Mouse (Mus musculus): ENCODE data around the gene Abca1.

The Abca1 gene

DNA sequence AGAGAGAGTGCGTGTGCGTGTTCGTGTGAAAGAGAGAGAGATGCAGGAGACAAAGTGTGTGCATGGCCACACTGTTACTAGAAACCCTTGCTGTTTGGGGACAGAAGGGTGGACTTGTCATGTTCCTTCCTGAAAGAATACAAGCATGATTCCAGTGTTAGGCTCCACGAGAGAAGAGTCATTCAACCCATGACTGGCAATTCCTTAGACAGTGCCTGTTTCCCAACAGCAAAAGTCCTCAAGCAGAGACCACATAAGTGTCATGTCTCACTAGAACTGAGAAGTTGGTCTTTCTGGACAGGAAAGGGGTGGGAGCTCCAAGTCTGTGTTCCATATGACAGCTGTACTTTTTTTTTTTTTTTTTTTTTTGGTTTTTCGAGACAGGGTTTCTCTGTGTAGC lies 10.1 kb downstream of the Abca1 start:
- no peak for DNase-seq (ENCODE audit: low spot score)

- DNase-seq (ENCODE audit: low spot score): no peak
Measured at GRCm38 (mm10) chr4:53148817-53149216, 10.9 kb downstream of the Abca1 start.

GRCm38 (mm10) chr4:53147454-53147853 lies 12.2 kb downstream of the Abca1 start:
- no peak for DNase-seq (ENCODE audit: low spot score)

DNA sequence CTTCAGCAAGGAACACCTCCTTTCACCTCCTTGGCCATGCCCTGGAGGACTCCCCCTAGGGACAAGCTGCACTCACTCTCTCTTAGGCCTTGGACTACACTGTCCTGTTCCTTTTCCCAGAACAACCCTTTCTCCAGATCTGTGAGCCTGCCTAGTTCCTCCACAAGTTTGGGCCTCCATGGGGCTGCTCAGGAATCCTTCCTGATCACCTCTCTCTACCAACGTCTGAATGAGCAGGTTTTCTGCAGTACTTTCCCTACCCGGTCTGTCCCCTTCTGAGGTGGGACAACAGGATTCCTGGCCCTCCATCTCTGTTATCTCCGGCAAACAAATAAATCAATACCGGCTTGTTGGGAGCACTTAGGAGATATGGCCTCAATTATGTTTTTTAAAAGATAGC lies 12.6 kb downstream of the Abca1 start:
- DNase-seq (ENCODE audit: low spot score): no peak

GRCm38 (mm10) chr4:53146227-53146949 lies 13.3 kb downstream of the Abca1 start:
- no peak for DNase-seq (ENCODE audit: low spot score)

GRCm38 (mm10) chr4:53145434-53146168 lies 14.1 kb downstream of the Abca1 start:
- no peak for DNase-seq (ENCODE audit: low spot score)

DNA sequence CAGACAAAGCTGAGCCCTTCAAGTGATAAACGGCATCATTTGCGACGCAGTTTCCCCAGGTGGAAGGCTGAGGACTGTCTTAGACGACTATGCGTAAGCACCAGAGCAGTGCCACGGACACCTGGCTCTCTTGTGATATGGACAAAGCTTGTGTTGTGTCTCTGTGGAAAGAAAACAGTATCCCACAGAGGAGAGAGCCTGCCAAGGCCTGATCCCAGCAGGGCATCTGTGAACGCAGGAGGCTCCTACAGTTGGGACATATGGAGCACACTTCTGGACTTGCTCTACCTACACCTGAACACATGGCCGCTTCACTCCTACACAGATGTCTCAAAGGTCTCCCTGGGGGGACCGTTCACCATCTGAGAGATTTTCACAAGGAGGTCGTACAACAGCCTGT lies 15.1 kb downstream of the Abca1 start:
- no peak for DNase-seq (ENCODE audit: low spot score)

DNA sequence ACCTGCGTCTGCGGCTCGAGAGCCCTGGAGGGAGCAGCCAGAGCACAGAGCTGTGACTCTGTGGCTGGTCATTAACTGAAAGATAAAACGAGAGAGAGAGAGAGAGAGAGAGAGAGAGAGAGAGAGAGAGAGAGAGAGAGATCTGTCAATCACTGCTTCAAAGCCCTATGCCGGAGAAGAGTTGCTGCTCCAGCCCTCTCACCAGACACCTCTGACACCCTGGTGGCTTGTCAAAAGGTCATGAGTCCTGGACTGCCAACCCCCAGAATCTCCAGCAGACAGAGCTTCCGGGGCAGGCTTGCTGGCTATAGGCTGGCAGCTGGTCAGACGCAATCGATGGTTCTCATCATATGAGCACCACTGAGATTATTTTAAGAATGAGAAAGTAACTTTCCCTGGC lies 15.7 kb downstream of the Abca1 start:
- no peak for DNase-seq (ENCODE audit: low spot score)

GRCm38 (mm10) chr4:53140678-53141077 lies 19.0 kb downstream of the Abca1 start:
- DNase-seq (ENCODE audit: low spot score): no peak

DNA sequence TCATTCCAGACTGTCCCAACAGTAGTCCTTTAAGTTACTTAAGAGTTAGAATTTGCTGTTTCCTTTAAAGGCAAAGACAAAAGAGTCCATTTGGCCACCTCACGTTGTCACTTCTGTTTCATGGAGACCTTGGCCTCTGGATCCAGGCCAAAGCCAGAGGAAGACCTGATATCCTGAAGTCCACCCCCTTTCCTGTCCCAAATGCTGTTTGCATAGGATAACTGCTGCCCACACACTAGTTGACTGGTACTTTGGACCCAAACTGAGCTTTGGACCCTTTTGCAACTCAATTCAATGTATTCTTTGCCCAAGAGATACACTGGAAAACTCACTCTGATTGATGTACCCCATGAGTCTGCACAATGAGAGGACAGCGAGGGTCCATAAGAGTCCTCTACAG lies 20.2 kb downstream of the Abca1 start:
- no peak for DNase-seq (ENCODE audit: low spot score)

- no peak for DNase-seq (ENCODE audit: low spot score)
Measured at GRCm38 (mm10) chr4:53138974-53139373, 20.7 kb downstream of the Abca1 start.

DNA sequence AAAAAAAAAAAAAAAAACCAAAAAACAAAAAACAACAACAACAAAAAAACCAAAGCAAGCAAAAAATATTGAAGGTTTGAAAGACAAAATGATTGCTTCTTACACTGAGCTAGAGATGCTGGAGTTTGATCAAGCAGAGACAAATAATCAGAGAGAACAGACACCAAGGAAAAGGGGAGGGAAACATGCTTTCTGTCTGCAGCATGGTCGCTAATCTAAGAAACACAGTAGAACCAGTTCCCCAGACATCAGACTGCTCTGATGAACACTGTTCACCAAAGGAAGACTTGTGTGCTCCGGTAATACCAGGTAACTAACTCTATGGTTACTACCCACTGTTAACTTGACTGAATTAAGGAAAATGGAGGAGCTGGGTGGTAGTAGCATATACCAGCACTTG lies 22.6 kb downstream of the Abca1 start:
- no peak for DNase-seq (ENCODE audit: low spot score)

- no peak for DNase-seq (ENCODE audit: low spot score)
Measured at GRCm38 (mm10) chr4:53134816-53135215, 24.9 kb downstream of the Abca1 start.

GRCm38 (mm10) chr4:53133995-53134394 lies 25.7 kb downstream of the Abca1 start:
- no peak for DNase-seq (ENCODE audit: low spot score)

DNA sequence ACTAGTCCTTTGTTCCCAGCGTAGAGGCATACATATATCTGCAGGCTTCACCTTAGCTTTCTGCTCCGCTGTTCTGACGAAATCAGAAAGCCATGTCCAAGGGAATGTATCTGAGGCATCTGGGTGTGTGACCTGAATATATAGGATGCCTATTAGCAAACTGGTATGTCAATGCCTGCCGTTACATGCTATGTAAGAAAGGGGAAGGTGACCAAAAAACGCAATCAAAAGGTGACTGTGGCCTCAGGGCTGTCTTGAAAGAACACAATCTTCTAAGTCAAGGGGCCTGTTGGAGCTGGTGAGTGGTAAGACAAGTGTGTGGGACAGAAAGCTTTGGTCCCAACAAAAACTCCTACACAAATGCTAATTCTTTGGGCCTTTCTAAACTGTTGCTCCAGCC lies 28.2 kb downstream of the Abca1 start:
- DNase-seq (ENCODE audit: low spot score): no peak

DNA sequence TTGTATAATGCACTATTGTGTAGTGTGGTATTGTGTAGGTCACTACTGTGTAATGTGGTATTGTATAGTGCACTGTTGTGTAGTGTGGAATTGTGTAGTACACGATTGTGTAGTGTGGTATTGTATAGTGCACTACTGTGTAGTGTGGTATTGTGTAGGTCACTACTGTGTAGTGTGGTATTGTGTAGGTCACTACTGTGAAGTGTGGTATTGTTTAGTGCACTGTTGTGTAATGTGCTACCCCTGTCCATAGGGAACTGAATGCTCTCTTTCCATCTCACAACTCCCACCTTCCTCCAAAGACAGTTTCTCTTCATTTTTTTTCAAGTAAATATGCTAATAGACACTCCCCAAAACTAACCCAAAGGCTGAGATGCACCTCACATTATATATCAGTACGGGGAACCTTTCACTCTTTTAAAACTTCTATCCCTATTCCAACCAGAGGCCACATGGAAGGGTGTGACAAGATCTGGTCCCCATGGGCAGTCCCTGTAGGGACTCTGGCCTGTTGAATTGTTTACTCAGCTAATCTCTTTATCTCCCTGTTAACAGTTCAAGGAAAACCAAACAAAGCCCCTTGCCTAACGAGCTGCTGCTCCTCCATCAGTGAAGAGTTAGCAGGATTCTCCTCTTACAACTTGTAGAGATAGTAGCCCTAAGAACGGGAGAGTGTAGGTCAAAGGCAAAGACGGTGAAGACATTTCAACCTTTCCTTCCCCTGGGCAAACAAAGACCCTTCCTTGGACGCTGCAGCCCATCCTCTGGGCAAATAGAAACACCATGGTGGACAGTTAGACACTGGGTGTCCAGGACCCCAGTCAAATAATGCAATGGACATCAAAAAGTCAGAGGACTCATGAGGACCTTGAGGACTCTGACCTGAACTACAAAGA lies 28.8 kb downstream of the Abca1 start:
- DNase-seq (ENCODE audit: low spot score): no peak

GRCm38 (mm10) chr4:53129716-53130301 lies 29.9 kb downstream of the Abca1 start:
- DNase-seq (ENCODE audit: low spot score): no peak

GRCm38 (mm10) chr4:53127266-53127665 lies 32.4 kb downstream of the Abca1 start:
- no peak for DNase-seq (ENCODE audit: low spot score)

DNA sequence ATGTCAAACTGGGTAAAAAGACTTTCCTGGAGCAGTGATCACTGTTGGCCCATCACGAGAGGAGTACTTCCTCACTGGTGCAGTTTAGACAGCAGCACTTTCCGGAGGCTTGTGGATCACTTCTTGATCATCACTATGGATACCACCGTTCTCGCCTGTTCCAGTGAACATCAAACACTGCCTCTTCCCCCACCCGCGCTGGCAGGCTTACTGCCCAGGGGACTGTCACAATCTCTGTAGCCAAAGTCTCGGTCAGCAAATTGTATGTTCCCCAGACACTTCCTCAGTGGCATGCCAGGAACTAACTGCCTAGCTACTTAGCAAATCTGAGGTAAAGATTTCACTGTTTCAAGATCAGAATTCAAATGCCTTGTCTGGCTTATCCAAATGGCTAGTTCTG lies 32.9 kb downstream of the Abca1 start:
- no peak for DNase-seq (ENCODE audit: low spot score)

- DNase-seq (ENCODE audit: low spot score): no peak
Measured at GRCm38 (mm10) chr4:53124837-53125490, 34.7 kb downstream of the Abca1 start.

DNA sequence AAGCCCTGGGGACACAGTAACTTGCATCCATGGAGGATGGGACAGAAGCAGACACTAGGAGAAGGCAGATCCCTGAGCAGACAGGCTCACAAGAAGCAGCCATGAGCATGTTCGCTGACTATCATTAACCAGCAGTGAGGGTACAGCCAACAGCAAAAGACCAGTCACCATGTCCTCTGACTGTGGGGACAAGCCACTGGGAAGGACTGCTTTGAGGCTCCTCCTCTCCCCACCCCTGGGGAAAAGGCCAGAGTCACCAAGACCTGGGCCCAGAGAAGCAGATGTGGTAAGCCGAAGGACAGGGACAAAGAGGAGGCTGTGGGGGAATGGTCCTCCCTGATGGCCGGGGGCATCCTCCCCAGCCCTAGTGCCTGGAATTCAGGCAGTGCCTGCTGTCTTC lies 37.4 kb downstream of the Abca1 start:
- DNase-seq (ENCODE audit: low spot score): no peak

Measured in ovary, postnatal 10 days (tissue).